Mouse (Mus musculus) embryo, embryonic 11.5 days (tissue): ENCODE measurements at regions not wholly inside any gene's neighbourhood (a gene's known extent, or its start where the extent isn't known, plus 50 kb on each side); places are given as distances from the start of the nearest gene placed in this dataset.

Experiments used
- DNase-seq: peaks from one replicate; pipeline ENCODE4 v3.0.0-alpha.2; 2012; ENCODE audit warnings: low read depth, low spot score

DNA sequence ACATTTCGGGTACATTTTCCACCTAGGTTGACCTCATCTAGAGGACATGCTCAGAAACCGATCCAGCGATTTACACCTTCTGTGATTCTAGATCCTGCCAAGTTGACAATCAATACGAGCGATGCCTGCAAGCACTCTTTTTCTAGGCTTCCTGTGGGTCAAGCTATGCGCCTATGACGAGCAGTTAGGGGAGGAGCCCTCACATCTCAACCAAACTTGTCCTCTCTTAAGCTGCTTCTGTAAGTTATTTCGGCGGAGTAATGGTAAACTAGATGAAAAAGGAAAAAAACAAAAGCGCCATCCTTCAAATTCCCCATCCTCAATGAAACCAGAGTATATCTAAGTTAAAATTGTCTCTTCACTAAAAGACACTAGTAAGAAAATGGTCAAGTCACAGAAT lies 858.5 kb downstream of the Zfp704 start:
- no peak for DNase-seq

DNA sequence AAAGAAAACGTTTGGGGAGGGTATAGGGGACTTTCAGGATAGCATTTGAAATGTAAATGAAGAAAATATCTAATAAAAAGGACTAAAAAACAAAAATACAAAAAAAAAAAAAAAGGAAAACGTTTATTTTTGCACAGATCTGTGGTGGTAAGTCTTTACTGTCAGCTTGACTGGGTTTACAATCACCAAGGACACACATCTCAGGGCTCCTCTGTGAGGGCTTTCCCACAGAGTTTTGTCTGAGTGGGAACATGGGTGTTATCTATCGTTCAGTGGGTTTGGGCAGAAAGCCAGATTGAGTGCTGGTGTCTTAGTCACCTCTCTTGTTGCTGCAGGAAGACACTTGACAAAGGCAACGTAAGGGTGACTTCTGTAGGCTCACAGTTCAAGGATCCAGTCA lies 859.0 kb downstream of the Zfp704 start:
- no peak for DNase-seq

DNA sequence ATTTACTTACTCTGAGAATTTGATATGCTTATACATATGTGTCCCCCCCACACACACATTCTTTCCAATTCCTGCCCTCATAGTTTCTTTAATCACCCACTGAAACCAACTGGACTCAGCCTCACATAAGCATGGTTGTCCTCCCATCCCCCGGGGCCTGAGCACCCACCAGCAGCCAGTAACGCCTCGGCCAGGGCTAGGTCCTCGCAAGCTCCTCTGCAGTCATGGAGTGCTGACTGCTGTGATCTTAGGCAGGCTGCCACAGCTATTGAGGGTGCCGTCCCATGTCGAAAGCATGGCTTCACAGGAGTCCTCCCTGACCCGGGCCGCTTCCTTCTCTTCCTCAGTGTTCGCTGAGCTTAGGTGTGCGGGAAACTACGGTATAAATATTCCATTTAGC lies 859.7 kb downstream of the Zfp704 start:
- DNase-seq: no peak

DNA sequence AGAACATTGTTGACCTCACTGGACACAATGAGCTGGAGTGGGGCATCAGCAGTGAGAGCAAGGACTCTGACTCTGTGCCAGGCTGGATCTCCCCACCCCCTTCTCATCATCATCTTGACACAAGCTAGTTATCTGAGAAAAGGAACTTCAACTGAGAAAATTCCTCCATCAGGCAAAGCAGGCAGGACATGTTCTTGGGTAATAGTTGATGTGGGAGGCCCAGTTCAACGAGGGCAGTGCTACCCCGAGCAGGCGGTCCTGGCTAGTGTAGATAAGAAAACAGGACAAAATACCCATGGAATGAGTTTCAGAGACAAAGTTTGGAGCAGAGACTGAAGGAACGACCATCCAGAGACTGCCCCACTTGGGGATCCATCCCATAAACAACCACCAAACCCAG lies 862.7 kb downstream of the Zfp704 start:
- no peak for DNase-seq

DNA sequence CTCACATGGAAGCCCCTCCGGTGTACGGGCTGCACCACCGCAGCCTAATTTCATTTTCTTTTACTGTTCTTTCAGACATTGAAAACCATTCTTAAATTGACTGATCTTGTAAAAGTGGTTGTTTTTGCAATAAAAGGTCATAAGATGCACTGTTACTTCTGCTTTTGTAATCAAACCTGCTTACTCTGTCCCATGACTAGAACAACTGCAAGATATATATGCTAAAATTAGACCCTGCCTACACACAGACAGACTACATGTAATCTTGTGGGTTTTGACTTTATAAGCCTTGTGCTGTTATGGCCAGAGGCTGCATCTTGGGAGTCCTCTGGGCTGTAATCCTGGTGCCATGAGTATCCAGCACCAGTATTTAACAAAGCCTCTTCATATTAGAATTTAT lies 863.2 kb downstream of the Zfp704 start:
- DNase-seq: no peak

DNA sequence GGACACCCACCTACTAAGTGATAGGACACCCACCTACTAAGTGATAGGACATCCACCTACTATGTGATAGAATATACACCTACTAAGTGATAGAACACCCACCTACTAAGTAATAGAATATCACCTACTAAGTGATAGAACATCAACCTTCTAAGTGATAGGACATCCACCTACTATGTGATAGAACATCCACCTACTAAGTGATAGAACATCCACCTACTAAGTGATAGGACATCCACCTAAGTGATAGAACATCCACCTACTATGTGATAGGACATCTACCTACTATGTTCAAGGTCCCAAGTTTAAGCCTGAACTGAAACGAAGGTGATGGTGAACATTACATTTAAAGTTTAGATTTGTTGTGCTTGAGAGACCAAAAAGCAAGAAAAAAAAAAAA lies 863.8 kb downstream of the Zfp704 start:
- no peak for DNase-seq

DNA sequence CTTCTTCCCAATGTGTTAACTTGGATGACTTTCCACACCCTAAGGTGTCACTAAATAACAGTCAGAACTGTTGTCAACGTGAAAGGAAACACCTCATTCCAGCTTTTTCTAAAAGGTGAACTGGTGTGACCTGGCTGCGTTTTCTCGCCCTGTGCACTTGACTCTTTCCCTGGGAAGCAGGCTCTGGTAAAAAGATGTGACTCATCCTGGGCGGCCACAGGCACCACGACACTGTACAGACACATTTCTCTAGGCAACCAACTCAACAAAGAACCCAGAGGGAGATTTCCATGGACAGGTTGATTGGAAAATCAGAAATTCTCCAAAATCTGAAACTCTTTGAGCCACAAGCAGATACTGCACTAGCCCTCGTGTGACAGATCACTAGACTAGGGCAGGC lies 865.0 kb downstream of the Zfp704 start:
- DNase-seq: no peak

DNA sequence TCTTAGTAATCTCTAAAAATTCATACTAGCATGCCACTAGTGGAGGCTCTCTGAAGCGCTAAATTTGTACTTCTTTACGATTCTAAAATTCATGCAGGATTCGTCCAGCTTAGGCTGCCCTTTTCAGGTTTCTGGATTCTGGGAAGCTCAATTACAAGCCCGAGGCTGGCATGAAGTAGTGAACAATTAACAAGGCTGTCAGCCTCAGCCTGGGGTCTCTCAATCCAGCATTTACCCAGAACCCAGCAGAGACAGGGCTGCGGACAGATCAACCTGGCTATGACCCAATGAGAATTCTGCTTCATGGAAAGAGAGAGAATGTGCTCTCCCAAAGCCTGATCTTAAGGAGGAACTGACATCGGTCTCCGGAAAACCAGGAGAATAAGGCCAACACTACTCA lies 866.2 kb downstream of the Zfp704 start:
- DNase-seq: no peak

DNA sequence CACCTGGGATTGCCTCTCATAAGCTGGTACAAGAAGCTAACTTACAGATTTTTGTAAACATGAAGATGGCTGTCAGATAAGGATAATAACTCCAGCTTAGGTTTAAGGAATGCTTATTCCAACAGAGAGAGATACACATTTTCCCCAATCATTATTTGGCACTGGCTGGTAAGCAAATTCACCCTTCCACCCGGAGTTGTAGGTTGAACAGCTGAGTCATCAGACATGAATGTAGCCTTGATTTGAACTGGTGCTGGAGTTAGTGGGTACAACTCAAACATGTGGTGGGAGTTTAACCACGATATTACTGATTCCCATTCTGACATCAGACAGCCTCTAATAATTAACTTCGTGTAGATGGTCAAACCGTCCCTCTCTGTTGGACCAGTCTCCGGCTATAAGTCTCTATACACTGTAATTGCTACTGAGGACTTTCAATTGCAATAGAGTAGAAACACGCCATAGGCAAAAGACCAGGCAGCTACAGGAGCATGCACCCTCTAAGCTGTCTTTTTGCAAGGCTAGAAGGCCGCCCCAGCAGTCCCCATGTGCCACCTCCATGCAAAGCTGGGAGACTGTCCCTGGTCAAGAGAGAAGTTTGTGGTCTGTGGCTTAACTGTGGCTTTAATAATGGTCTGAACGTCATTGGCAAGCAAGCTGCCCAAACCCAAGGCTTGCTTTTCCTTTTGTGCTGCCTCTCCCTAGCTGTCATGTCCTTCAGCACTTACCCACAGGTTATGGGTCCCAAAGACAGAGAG lies 868.4 kb downstream of the Zfp704 start:
- DNase-seq: no peak

DNA sequence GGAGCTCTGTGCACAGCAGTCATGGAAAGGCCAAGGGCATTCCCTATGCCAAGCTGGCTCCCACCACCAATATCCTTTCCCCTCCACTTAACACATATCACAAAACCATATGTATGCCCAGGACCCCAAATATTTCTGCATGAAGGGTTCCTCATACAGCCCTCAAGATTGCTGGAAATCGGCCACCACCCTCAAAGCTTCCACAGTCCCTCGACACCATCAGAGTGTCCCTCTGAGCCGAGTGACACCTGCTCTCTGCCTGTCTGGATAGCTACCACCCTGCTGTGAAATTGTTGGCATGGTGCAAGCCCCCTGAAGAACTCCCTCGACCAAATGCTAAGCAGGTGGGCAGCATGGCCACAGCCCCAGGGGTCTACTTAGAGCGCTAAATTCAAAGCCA lies 869.2 kb downstream of the Zfp704 start:
- DNase-seq: no peak

DNA sequence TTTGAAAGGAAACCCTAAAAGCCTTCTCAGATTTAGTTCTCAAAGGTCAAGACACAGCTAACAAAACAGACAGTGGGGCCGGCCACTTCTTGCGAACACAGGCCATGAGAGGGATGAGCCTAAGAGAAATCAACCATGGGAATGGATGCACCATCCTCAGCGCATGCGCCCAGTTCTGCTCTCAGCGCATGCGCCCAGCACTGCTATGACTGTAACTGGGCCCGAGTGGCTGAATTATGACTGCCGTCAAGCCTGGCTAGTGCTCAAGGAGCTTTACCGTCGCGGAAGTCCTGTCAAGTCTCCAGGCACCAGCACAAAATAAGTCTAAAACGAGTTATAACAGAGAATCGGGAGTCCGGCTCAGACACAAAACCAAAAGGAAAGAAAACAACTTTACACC lies 870.6 kb downstream of the Zfp704 start:
- DNase-seq: no peak

DNA sequence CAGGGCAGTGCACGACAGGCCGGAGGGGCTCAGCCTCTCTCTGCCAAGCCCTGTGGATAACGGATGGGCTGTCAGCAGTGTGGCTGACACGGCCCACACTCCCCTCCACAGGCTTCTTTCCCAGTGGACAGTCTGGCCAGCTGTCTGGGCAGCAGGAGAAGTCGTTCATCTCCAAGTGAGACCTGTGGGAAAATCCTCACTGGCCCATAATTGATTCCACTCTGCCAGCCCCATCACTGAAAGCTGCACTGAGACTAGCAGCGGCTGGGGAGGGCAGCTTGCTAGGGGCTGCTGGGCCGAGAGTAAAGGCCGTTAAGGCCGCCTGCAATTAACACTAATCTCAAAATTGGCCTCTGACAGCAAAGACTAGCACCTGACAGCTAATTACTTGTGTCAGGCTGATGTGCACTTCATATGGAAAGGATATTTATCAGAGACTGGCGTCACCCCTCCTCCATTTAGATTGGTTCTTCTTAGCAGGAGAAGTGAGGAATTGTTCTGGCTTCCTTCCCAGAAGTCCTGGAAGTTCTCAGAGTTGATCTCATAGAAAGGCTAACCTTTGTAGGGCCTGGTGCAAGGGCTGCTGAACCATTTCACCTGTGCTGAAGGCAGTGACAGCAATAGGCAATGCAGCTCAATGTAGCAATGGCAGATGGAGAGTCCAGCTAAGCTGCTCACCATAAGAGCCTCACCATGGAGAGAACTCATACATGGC lies 873.5 kb downstream of the Zfp704 start:
- no peak for DNase-seq

DNA sequence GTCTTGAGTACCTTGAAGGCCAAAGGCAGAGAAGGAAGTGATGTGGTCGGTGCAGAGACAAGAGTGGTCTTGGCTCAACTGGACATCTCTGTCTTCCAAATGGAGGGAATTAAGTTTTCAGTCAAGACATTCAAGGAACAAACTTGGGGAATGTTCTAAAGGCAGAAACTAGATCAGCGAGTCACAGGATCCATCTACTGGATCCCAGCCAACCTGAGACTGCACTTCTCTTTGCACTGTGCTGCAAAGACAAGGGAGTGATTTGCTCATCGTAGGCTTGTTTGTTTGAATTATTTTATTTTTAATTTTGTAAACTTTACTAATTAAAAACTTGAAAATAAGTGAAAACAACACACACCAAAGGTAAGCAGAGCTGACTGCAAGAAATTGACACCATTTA lies 875.8 kb downstream of the Zfp704 start:
- no peak for DNase-seq

DNA sequence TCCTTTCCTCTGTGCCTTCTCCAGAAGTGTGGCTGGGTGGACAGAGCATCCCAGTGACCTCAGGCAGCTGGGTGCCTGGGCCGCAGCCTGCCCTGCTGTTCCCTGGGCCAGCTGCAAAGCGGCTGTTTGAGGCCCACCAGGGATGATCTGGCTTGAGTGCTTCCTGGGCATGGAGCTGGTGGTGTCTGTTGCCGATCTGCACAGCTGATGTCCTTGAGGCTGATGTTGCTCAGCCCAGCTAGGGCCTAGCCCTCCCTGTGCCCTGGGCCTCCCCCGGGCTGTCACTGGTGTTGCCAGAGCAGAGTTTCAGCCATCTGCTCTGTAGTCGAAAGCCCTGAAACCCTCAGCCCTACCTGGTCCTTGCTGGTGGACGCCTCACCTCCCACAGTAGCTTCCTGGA lies 878.5 kb downstream of the Zfp704 start:
- DNase-seq: no peak

DNA sequence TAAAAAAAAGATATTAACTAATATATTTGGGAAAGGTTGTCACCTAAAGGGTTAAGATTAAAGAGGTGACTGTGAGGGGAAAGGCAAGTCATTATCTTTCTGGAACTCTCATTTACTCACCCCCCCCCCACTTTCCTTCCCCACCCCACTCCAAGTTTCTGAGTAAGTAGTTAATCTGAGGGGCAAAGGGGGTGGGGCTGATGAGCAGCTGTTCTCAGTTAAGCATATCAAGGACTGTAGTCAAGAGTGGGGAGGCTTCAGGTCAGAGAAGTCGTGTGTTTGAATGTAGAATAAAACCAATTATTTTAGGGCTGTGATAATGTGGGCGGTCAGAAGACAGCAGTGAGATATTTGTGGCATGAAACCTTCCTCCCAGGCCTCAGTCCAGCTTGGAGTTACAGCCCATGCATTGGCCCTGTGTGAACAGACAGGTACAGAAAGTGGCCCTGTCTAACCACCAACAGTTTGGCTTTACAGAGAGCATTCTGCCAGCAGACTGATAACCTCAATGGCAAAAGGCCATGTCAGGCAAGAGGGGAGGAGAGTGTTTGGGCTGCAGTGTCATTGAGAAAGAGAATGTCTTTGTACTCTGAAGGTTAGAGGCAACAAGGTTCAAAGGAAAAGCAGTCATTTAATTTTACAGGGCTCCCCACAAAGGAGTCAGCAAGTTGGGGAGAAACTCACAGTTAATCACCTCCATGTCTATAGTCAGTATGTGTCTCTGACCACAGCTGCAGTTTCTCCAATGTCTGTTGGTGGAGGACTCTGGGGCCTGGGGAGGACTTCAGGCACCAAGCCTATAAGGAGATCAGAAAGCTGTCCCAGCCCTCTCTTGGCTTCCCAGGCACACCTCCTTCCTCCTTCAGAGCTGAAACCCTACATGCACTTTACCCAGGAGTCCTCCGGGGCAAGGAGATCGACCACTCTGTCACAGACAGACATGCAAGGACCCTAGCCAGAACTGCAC lies 888.0 kb downstream of the Zfp704 start:
- DNase-seq: no peak

DNA sequence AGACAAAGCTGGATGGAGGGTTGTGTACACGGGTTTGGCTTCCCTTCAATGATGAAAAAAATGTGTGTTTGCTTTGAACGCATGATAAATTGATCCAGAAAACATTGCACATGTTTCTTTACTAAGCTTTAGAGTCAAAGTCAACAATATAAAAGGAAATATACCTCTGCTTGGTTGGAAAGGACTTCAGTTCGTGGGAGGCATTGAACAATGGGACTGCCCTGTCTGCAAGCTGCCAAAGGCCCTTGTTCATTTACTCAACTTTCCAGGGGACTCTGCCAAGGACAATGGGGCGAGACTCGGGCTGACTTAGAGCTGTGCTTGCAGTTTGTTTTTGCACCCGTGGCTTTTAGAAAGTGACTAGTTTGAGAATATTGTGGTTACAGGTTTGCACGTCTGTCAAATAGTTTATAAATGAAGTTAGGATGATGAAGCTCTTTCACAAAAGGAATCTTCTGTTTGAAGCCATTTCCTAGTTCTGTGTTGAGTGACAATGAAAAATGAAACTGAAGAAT lies 889.2 kb downstream of the Zfp704 start:
- no peak for DNase-seq

DNA sequence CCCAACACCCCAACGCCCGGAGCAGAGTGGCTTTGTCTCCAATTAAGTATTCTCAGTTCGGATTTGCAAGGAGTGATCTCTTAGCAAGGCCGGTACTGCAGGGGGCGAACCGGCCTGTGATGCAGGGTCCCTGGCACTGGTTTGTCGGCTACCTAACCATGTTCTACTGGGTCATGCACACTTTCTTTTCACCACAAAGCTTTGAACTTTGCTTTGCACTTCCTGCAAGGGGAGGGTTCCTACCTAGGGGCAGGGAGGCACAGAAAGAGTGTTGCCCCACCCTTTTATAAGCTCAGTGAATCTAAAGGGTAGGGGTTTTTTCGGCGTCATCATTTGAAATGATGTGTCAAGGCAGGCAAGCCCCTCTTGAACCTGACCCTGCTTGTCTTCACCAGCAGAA lies 891.7 kb downstream of the Zfp704 start:
- no peak for DNase-seq

DNA sequence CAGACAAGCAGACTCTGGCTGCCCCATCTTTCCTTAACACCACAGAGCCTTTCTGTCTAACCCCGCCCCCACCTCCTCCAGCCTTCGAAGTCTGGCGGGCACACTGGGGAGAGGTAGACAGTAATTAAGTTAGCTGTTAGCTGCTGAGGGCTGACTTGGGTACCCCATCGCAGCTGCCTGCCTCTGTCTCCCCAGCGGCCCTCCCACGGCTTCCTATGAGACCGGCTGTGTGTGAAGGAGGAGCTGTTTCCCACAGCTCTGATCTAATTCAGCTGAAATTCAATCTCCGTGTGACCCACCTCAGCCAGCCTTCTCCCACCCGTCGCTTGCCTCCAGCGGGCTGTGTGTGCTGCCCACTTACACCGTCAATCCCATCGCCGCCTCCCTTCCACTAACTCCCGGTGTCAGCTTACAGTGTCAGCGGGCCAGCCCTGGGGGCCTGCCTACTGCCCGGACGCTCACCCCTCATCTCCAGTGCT lies 892.5 kb downstream of the Zfp704 start:
- DNase-seq: peak; percentile 73
